Mouse (Mus musculus) gastrocnemius, adult 8-10 months (tissue): Measurements from ENCODE around the gene Tspan14. TPM values are rescaled to one million over a fixed set of nuclear protein-coding genes. Genes with fewer than 3 reads are reported as not detected.

ENCODE experiments used
- DNase-seq, 2 experiments: peaks; one replicate each; pipeline ENCODE4 v3.0.0; 2022; ENCODE audit warnings: low spot score in 2 of 2
- total RNA-seq, 4 experiments: library from RNA; stranded (reverse); gene quantifications; 2 replicates each; pipeline ENCODE4 v1.2.4; 2022

Tspan14 gene
- 10 to 100 TPM in 2 of 4 experiments, 1 to 10 TPM in 2; 8.9 to 11.6 (median 10.3) TPM for total RNA-seq

DNA sequence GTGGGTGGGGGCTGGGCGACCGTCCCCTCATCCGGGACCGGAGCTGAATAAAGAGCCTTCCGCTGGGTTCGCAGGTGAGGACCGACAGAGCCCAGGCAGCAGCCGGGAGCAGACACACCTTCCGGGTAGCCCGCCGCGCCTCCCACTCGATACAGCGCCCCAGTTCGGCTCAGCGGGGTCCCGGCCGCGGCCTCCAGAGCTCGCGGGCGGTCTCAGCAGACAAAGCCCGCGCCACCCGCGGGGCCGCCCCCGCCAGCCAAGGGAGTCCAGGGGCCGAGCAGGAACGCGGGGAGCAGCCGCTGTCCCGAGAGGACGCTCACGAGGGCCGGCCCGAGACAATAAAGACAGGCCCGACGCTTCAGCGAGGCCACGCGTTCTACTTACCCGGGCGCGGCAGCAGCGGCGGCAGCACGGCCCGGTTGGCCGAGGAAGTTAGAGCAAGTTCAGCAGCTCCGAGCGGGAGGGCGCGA is at the start of gene Tspan14:
Tspan14 (minus strand) TSS at position 416 of the 470 bp plus-strand sequence.
- no peak for DNase-seq

DNA sequence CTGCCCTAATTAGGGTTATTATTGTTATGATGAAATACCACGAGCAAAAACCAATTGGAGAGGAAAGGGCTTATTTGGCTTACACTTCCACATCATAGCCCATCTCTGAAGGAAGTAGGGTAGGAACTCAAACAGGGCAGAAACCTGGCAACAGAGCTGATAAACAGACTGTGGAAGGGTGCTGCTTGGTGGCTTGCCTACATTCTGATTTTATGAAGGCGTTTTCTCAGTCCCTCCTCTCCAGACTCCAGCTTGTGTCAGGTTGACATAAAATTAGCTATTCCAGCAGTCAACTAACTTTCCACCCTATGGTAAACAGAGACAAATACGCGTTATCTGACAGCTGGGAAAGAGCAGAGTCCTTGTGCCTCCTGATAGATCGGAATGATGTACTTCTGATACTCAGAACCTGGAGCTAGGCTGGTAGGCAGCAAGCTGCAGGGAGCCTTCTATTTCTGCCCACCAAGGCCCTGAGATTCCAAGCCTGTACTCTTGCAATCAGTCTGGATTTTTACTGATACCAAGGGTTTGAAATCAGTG is 48.2 kb upstream of the Tspan14 start:
- DNase-seq, result no peak

DNA sequence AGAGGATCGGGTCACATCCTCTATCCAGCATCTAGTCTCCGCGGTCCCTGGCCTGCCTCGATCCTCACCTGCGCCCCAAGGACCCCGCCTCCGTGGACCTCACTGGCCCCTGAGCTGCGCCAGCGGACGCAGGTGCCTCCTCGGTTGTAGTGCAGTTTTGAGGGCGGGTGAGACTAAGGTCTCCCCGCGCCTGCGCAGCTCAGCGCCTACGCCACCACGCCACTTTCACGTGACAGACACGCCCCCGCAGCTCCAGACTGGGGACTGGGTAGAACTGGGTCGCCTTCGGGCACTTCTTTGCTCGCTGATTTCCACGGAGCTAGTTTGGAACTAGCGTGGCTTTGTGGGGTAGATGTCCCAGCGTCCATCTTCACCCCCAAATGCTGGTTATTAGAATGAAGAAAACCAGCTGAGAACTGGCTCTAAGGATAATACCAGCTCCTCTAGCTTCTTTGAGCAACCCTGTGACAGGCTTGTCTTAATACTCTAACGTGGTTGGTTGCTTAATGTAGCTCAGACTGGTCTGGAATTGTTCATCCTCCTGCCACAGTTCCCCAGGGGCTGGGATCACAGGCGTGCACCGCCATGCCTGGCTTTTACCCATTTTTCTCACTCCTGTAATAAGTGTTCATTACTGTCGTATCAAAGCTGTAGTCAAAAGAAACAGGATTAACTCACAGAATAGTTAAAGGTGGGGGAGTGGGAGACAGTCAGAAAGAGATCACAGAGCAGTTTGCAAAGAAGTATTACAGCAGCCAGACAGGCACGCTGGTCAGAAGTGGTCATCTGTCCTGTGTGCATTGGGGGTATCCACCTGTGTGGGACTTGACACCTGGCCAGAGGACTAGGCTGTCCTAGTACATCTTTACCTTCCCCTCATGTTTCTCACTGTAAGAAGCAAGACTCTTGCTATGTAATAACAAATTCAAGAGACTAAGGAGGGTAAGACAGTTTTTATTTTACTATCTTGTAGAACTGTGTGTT is 47.3 kb upstream of the Tspan14 start, which contains the start of gene Fam213a:
Fam213a (minus strand) TSS at position 159 of the 984 bp plus-strand sequence.
- peak; percentile 71 to 83 for DNase-seq

DNA sequence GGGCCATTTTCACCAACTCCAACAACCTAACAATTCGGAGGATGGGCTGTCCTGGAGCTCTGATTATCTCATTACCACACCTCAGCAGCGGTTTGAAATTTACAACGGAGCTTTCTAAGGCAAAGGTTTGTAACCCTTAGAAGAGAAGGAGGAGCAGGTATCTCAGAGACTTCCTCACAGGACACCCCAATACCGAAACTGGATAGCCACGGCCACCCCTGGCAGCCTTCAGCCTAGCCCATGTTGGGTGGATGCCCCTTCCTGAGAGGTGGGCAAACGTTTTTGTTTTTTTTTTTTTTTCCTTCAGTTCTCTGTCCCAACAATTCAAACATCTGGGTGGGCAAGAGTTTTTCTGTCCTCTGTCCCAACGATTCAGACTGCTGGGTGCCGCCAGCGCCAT is 46.5 kb upstream of the Tspan14 start:
- no peak for DNase-seq

DNA sequence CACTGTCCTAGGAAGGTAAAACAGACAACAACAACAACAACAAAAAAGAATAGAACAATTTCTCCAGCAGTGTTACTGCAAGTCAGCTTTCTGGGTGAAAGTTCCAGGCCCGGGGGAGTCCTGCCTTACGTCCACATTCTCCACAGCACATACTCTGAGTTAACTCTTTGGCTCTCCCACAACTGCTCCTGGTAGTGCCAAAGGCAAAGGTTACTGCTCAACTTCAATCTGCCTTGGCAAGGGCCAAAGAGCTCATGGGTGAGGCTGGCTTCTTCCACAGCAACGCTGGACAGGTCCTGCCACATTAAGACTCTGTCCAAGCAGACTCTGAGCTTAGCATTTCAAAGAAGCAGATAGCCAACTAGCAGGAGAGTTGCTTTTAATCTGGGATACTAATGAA is 45.3 kb upstream of the Tspan14 start:
- no peak for DNase-seq

DNA sequence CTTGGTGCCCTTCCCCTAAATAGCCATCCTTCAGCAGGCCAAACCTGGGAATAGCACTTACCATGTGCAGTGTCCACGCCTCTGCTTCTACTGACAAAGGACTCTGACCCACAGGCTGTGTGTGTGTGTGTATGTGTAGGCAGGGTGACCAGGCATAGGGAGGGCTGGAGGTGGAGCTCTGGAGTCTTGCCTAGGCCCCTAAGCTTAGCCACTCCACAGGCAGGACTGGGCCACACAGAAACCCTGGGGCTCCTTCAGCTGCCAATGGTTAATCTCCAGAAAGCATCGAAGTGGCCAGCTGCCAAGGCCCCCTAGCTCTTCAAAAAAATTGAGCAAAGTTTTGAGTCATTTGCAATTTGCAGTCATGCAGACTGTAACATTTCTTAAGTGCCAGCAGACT is 41.5 kb upstream of the Tspan14 start:
- DNase-seq, result no peak

DNA sequence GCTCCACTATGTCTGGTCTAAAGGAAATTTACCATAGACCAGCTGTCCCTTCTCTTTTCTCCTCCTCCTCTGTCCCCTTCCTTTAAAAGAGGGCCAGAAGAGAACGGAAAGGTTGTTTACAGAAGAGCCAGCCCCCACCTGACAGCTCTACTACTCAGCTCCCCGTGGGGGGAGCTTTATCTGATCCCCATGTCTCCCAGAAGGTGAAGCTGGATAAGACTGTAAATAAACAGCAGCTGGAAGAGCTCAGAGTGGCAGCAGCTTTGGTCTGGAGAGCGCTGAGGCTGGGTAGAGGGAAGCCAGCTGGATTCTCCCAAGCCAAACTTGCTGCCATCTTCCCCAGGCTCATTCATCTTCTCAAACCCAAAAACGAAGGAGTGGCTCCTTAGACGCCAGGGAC is 41.0 kb upstream of the Tspan14 start:
- DNase-seq, result no peak

DNA sequence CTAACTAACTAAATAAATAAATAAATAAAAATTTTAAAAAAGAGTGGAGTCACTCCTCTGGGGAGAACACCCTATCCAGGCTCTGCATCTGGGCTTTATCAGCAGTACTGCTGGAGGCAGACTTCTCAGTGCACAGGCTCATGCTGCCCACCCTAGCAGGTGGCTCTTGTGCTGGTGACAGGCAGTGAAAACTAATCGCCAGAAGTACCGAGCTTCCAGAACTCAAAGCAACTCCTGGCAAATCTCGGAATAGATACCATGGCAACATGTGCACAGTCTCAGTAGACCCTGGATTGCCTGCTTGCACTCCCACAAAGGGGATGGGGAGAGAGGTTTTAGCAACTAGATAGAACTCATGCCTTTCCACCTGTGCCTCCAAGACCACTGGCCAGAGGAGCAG is 40.3 kb upstream of the Tspan14 start:
- DNase-seq, result no peak

DNA sequence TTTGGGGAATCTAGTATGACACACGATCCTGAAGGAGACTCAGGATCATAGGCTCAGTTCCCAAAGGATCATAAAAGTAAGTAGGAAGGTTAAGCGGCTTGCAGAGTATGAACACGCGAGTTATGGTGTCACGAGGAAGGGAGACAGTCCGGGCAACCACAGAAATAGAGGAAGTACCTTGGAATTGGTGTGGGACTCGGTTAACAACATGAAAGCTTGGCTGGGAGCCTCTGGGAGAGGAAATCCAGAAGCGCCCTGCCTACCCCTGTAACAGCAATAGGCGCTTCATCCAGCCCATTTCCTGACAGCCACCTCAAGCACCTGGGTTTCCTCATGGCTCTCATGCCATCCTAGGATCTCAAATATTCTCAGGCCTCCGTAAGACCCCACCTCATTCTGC is 39.7 kb upstream of the Tspan14 start:
- DNase-seq, result no peak

DNA sequence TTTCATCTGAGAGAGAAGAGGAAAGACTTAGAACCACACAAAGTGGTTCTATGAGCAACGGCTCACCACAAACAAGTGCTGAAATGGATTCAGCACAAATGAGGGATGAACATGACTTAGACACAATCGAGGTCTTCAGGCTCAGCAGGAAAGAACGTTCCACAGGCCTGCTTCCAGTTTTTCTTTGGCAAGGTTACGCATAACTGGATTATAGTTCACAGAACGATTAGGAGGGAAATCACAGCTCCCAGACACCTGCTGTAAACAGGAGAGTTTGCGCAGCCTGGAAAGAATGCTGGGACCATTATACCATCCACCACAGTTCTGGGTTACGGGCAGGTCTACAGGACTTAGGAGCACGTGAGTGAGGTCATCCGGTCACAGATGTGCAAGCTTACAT is 39.1 kb upstream of the Tspan14 start:
- DNase-seq, result no peak

DNA sequence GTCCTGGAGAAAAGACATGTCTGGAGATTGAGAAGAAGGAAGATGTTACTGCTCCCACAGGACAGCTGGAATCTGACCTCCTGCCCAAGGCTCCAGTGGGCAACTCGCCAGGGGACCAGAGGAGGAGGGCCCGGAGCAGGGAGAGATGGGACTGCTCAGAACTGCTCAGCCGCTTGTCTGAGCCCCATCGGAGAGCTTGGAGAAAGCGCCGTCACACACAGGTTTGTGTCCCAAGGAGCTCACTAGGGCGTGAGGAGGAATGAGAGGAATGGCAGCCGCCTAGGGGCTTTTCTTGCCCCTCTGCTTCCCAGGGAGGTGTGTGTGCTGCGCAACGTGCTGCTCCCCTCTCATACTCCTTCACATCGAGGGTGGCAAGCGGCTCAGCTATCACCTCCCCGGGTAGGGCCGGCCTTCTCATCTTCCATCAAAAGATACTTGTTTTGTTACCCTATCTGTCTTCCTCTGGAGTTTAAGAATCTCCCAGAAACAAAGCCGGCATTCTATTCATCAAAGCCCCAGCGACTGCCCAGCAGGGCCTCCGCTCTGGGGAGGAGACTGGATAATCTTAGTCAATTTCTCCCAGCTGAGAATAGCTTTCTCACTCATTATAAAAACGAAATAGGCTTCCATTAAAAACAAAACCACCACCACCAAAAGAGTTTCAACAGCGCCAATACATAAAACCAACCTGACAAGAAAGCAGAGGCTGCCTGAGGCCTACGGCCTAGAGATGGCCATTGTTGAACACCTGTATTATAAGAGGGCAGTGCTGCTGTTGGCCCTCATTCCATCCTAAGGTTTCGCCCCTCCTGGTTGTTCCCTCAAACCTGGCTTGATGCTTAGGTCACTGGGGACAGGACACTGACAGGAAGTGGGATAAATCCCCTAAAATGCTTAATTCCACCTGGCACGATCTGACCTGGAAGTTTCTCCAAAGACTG is 37.9 kb upstream of the Tspan14 start:
- DNase-seq, result peak; percentile 18 to 33

DNA sequence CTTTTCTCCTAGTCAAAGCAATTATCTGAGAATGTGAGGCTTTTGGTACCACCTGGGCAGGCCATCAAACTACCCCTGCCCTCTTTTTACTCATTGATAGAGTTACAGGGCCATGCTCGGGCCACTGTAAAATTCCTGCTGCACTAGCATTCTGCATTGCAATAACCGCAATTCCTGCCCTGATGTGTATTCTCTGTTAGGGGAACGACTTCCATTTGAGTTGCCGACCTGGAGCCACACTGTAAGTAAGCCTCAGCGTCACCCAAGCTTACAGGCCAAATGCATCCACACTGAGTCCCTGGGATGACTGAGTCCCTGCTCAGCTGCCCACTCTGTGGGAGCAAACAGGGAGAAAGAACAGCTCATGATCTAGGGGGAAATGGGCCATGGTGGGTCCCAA is 35.0 kb upstream of the Tspan14 start:
- DNase-seq, result no peak

DNA sequence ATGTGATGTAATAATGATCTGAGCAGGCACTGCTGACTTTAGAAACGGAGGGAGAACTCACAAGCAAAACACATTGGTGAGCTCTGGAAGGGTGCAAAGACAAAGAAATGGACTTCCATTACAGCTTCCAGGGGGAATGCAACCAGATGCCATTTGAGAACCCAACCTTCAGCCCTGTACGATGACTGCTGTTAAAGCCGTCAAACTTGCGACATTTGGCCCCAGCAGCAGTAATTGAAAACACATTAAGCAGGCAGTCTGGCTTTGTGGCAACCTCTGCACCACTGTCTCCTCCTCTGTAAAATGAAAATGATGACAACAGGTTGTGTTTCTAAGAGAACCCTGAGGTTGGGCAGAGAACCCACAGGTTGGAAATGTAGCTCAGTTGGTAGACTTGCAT is 34.2 kb upstream of the Tspan14 start:
- DNase-seq, result no peak

DNA sequence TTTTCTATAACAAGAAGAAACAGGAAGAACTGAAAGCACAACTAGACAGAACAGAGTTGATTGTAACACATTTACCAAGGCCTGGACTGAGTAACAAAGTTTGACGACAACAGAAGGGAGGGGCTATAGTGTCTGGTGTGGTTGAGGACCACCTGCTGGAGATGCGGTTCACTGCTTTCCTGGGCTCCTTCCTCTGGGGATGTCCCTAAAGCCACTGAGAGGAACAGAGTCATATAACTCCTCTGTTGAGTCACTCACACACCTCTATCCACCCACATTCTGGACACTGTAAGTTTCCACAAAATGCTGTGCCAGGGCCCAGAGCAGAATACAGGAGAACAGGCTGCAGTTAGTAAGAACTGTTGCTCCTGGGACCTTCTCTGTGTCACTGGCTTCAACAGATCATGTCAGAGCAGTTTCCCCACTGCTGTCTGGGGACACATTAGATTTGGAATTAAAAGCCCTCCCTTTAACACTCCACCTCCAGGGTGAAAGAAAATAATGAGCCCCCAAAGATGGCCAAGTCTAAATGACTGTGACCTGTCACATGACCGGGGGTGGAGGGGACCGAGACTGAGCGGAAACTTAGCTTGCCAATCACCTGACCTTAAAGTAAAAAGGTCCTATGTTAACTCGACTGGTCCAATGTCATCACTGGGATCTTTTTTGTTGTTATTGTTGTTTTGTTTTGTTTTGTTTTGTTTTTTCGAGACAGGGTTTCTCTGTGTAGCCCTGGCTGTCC is 33.5 kb upstream of the Tspan14 start:
- DNase-seq, result no peak

DNA sequence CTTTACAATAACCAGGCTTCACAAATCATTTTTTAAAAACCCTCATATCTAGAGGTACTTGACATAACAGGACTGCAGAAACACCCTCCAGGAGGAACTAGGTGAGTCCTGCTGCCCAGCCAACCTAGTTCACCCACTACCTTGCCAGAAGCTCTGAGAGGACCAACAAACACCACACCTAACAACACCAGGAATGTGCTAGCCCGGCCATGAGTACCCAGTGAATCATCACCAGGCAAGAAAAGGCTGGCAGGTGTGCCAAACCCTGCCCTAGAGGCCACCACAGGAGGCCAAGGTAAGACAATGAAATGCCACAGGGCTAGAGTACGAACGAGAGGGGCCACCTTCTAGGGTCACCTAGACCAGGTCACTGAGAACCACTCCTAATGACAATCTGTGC is 29.6 kb upstream of the Tspan14 start:
- DNase-seq, result no peak

DNA sequence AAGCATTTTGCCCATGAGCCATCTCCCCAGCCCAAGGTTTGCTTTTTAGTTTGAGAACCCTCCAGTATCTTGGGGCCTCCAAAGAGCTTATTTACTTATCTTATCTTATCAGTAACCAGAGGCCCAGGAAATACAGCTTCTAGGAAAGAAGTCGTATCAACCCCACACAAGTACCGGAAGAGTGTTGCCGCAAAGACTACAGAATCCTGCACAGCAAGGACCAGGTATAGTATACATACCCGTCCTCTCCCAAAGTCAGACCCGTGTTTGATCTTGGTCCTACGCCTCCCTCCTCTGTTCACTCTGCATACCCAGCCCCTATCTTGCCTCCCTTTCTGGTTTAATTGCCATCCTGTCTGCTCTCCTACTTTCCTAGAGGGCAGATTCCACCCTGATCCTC is 25.9 kb upstream of the Tspan14 start:
- DNase-seq, result no peak

DNA sequence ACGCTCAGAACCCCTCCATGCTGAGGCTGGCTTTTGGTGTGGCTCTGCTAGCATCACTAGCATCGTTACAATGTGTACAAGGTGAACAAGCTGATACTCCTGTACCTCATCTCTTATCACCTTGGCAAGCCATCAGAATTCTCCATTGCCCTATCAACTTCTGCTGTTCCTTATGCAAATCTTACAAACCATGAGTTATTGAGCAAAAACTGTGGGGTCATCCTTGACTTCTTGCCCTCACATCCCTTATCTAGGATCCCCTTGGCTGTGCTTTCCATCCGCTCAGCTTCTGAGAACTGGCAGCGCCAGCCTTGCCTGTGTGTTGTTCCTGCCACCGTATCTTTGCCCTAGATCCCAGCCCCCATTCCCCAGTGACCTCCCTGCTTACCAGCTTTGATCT is 22.2 kb upstream of the Tspan14 start:
- DNase-seq, result no peak

DNA sequence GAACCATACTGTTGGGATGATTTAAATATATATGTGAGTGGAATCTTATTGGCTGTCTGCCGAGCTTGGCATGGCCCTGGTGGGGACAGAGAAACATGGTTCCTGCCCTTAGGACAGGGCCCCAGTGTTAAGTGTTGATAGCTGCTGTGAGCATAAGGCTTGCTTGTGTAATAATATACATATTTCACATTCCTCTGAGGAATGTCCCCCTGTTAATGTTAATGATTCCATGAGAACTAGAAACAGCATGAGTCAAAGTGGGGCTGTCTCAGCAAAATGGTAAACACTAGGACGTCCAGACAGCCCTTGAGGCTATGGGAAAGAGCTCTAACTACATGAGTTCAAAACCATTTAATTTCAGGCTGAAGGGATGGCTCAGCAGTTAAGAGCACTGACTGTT is 20.6 kb upstream of the Tspan14 start:
- DNase-seq, result no peak

DNA sequence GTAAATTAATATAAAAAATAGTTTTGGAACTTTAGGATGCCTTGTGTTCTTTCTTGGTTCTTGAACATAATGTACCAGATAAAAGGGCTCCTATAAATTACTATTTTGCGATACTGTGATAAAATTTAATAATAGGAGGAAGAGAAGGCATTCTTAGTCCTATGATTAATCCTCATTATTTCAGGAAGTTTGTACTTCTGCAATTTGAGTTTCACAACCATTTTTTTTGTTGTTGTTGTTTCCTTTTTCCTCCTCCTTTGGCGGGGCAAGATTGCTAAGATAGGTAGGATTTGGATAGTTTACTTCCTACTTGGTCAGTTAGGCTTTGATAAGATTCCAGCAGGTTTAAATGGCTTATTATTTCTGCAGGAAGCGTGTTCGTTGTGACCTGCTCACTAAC is 19.0 kb upstream of the Tspan14 start:
- DNase-seq, result no peak

DNA sequence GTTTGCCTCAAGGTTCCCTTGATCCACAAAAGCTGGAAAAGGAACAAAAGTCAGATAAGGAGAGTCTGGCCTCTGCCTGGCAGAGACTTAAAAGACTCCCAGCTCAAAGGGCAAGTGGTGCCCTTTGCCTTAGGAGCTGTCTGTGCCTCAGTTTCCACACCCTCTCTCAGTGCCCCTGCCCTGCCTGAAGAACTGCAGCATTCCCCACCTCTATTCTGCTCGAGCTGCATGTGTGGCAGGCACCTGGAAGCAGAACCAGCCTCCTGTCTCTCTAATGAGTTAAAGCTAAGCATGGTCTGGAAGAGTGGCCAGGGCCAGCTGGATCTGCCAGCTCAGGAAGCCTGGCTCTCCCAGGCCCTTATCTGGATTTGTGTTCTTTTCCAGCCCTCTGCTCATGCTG is 13.1 kb upstream of the Tspan14 start:
- no peak for DNase-seq

DNA sequence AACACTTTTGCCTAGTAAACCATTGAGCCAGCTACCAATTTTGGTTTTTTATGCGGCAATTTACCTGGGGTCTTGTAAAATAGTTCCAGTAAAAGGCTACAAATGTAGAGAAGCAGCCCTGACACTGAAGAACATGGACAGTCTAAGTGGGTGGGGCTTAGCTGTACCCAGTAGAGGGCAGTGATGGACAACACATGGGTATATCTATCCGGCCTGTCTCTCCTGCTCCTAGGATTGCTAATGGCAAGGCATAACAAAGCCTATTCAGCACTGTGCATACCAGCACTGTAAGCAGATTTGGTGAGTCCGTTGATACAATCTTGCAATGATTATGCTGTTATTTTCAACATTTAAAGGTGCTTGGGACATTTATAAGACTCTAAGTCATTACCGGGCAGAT is 12.4 kb upstream of the Tspan14 start:
- DNase-seq, result no peak
